Mouse (Mus musculus): ENCODE results near the gene Ell2. TPM values are rescaled to one million over a fixed set of nuclear protein-coding genes. Genes with fewer than 3 reads are reported as not detected.

Gene Ell2
- polyA plus RNA-seq, 2 experiments: 7.7 to 9.4 TPM

DNA sequence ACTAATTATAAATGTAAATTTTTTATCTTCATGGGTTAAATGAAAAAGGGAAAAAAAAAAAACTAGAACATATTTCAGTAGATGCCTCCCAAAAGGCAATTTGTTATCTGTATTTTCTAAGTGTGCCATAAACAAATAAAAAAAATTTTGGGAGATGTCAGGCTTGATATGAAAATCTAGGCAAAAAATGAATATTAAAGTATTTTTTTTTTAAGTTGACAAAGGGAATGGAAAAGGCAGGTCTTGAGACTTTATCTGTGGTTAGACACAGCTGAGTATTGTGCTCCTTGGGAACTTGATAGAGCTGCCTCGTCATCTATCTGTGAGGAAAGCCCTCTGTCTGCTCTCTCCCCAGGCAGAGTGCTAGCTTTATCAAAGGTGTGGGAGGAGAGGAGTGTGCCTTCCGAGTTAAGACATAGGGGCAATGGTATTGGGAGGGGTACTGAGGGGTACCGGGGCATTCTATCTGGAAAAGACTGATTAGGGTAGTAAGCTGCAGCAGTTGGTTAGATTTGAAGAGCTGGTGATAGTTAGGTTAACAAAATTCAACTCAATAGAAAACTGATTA, 27.1 kb downstream of the Ell2 start:
- Histone ChIP-seq H3K4me3 (replicated peaks; ENCODE audit: low read length) (no peak overlapping the region), H3K4me1 (ENCODE audit: control insufficient read depth, insufficient read depth, low read length) (no peaks in the 10 kb centered on the region), H3K9ac (ENCODE audit: low read depth, low read length, severe bottlenecking) (no peak overlapping the region), H3K36me3 (ENCODE audit: control insufficient read depth, insufficient read depth, low read length) (no peaks in the 10 kb centered on the region), H3K27me3 (ENCODE audit: control insufficient read depth, insufficient read depth, low read length) (no peaks in the 10 kb centered on the region), H3K27ac (replicated peaks; ENCODE audit: low read depth, low read length) (no peak overlapping the region), H3K9me3 (ENCODE audit: control insufficient read depth, low read length) (no peaks in the 10 kb centered on the region), H3K4me2 (replicated peaks; ENCODE audit: low read depth, low read length, severe bottlenecking) (no peak overlapping the region)
- DNase-seq (ENCODE audit: low spot score): no peak
- no peak for ATAC-seq (ENCODE audit: low FRiP score, low read depth)
- WGBS: 76% methylated on average over 3 of the region's 3 CpGs
- TF ChIP-seq POLR2A (IDR thresholded peaks at IDR 0.05; ENCODE audit: borderline replicate concordance, extremely low read depth, insufficient read depth, insufficient read length): no peak

DNA sequence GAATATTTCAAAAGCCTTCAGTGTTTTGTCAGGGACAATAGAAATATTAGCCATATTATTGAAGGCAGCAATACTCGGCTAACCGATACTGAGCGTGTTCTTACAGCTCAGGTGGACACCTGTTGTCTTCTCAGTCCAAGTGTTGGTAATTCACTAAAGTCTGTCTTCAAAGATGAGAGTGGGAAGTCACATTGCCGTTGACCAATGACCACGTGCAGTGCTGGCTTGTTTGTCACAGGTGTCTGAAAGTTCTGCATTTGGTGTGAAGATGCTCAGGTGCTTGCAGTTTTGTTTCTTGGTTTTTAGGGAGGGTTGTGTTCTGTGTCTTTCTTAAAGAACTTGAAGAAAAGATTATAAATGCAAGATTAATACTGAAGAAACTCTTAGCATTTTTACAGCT, 27.7 kb downstream of the Ell2 start:
- H3K9ac ChIP-seq (ENCODE audit: low read depth, low read length, severe bottlenecking): no peak overlapping the region
- H3K4me2 ChIP-seq (replicated peaks; ENCODE audit: low read depth, low read length, severe bottlenecking): no peak overlapping the region
- no peak overlapping the region for H3K27ac ChIP-seq (replicated peaks; ENCODE audit: low read depth, low read length)
- DNase-seq (ENCODE audit: low spot score): no peak
- no peaks in the 10 kb centered on the region for H3K9me3 ChIP-seq (ENCODE audit: control insufficient read depth, low read length)
- no peaks in the 10 kb centered on the region for H3K4me1 ChIP-seq (ENCODE audit: control insufficient read depth, insufficient read depth, low read length)
- H3K27me3 ChIP-seq (ENCODE audit: control insufficient read depth, insufficient read depth, low read length): no peaks in the 10 kb centered on the region
- no peak overlapping the region for H3K4me3 ChIP-seq (replicated peaks; ENCODE audit: low read length)
- no peak for TF ChIP-seq POLR2A (IDR thresholded peaks at IDR 0.05; ENCODE audit: borderline replicate concordance, extremely low read depth, insufficient read depth, insufficient read length)
- no peak for ATAC-seq (ENCODE audit: low FRiP score, low read depth)
- H3K36me3 ChIP-seq (ENCODE audit: control insufficient read depth, insufficient read depth, low read length): no peaks in the 10 kb centered on the region
- 88% methylated on average over 5 of the region's 5 CpGs for WGBS

DNA sequence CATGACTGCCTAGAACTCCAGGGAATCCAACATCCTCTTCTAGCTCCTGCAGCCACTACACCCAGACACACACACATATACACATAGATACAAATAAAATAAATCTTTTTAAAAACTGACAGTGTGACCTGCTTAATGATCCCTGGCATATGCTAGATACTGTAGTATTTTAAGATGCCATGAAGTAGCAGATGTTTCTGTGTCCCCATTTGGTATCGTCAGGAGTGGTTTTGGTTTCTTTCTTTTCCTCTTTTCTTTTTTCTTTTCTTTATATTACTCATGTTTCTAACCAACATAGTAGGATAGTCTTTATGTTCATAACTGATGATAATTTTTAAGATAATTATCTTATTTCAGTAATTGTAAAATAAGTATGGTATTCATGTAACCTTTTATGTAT, 29.0 kb downstream of the Ell2 start:
- H3K27me3 ChIP-seq (ENCODE audit: control insufficient read depth, insufficient read depth, low read length): no peaks in the 10 kb centered on the region
- WGBS: 100% methylated on average over 1 of the region's 1 CpGs
- no peaks in the 10 kb centered on the region for H3K36me3 ChIP-seq (ENCODE audit: control insufficient read depth, insufficient read depth, low read length)
- no peak for TF ChIP-seq POLR2A (IDR thresholded peaks at IDR 0.05; ENCODE audit: borderline replicate concordance, extremely low read depth, insufficient read depth, insufficient read length)
- ATAC-seq (ENCODE audit: low FRiP score, low read depth): no peak
- no peak overlapping the region for H3K4me3 ChIP-seq (replicated peaks; ENCODE audit: low read length)
- no peaks in the 10 kb centered on the region for H3K9me3 ChIP-seq (ENCODE audit: control insufficient read depth, low read length)
- no peak for DNase-seq (ENCODE audit: low spot score)
- no peak overlapping the region for H3K27ac ChIP-seq (replicated peaks; ENCODE audit: low read depth, low read length)
- no peak overlapping the region for H3K9ac ChIP-seq (ENCODE audit: low read depth, low read length, severe bottlenecking)
- no peak overlapping the region for H3K4me2 ChIP-seq (replicated peaks; ENCODE audit: low read depth, low read length, severe bottlenecking)
- no peaks in the 10 kb centered on the region for H3K4me1 ChIP-seq (ENCODE audit: control insufficient read depth, insufficient read depth, low read length)

DNA sequence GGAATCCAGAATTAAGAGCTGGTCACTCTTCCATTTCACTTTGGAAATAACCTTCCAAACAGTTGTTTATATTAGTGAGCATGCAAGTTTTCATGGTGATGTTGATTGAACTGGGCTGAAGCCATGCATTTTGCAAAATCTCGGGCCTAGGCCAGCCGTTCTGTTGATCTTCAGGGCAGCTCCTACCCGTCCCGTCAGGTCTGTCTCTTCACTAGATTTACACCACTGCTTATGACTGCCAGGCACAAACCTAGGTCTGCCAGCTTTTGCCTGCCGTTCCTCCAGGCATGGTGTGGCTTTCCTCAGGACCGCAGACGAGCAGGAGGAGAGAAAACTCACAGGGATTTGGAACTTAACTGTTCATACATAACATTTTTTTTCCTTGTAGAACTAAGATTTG, 31.4 kb downstream of the Ell2 start:
- no peak overlapping the region for H3K9ac ChIP-seq (ENCODE audit: low read depth, low read length, severe bottlenecking)
- H3K27ac ChIP-seq (replicated peaks; ENCODE audit: low read depth, low read length): no peak overlapping the region
- no peaks in the 10 kb centered on the region for H3K27me3 ChIP-seq (ENCODE audit: control insufficient read depth, insufficient read depth, low read length)
- H3K4me1 ChIP-seq (ENCODE audit: control insufficient read depth, insufficient read depth, low read length): no peaks in the 10 kb centered on the region; the same call in 1 of the 2 replicates
- no peak for DNase-seq (ENCODE audit: low spot score)
- H3K4me2 ChIP-seq (replicated peaks; ENCODE audit: low read depth, low read length, severe bottlenecking): no peak overlapping the region
- no peak for ATAC-seq (ENCODE audit: low FRiP score, low read depth)
- TF ChIP-seq POLR2A (IDR thresholded peaks at IDR 0.05; ENCODE audit: borderline replicate concordance, extremely low read depth, insufficient read depth, insufficient read length): no peak
- 53% methylated on average over 7 of the region's 7 CpGs for WGBS
- no peak overlapping the region for H3K4me3 ChIP-seq (replicated peaks; ENCODE audit: low read length)
- H3K36me3 ChIP-seq (ENCODE audit: control insufficient read depth, insufficient read depth, low read length): no peaks in the 10 kb centered on the region
- H3K9me3 ChIP-seq (ENCODE audit: control insufficient read depth, low read length): no peaks in the 10 kb centered on the region

DNA sequence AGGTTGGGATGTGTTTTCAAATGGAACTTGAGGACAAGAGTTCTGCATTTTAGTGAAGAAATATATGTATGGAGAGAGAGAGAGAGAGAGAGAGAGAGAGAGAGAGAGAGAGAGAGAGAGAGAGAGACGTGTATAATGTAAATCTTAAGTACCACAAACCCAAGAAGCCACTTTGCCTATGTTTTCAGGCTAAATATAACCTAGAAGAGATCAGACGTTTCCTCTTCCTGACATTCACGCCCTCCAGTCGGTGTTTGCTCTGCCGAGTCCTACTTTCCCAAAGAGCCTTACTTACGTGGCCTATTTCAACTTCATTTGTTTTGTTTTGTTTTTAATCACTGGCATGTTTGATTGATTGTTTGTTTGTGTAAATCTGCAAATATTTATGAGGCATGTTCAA, 32.0 kb downstream of the Ell2 start:
- Histone ChIP-seq H3K27ac (replicated peaks; ENCODE audit: low read depth, low read length) (no peak overlapping the region), H3K27me3 (ENCODE audit: control insufficient read depth, insufficient read depth, low read length) (no peaks in the 10 kb centered on the region), H3K36me3 (ENCODE audit: control insufficient read depth, insufficient read depth, low read length) (no peaks in the 10 kb centered on the region), H3K4me1 (ENCODE audit: control insufficient read depth, insufficient read depth, low read length) (no peaks in the 10 kb centered on the region; the same call in 1 of the 2 replicates), H3K9me3 (ENCODE audit: control insufficient read depth, low read length) (no peaks in the 10 kb centered on the region), H3K4me2 (replicated peaks; ENCODE audit: low read depth, low read length, severe bottlenecking) (no peak overlapping the region), H3K9ac (ENCODE audit: low read depth, low read length, severe bottlenecking) (no peak overlapping the region), H3K4me3 (replicated peaks; ENCODE audit: low read length) (no peak overlapping the region)
- ATAC-seq (ENCODE audit: low FRiP score, low read depth): no peak
- DNase-seq (ENCODE audit: low spot score): no peak
- no peak for TF ChIP-seq POLR2A (IDR thresholded peaks at IDR 0.05; ENCODE audit: borderline replicate concordance, extremely low read depth, insufficient read depth, insufficient read length)
- WGBS: 50% methylated on average over 6 of the region's 6 CpGs

DNA sequence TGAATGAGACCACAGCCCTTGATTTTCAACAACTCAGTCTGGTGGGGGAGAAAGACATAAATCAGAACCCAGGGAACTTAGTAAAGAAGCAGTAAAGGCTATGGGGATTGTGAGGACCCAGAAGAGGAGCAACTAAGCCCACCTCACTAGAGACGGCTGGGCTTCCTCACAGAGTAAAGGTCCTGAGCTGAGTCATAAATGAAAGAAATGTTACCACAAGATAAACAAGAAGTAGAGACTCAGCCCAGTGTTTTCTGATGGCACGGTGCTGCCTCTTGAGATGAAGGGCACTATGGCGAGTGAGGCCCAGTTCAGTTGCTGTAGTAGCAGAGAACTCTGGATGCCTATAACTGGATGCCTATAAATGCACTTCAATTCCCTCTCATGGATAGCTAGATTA, 32.4 kb downstream of the Ell2 start:
- Histone ChIP-seq H3K27me3 (ENCODE audit: control insufficient read depth, insufficient read depth, low read length) (no peaks in the 10 kb centered on the region), H3K27ac (replicated peaks; ENCODE audit: low read depth, low read length) (no peak overlapping the region), H3K4me3 (replicated peaks; ENCODE audit: low read length) (no peak overlapping the region), H3K9ac (ENCODE audit: low read depth, low read length, severe bottlenecking) (no peak overlapping the region), H3K4me1 (ENCODE audit: control insufficient read depth, insufficient read depth, low read length) (no peaks in the 10 kb centered on the region; the same call in 1 of the 2 replicates), H3K4me2 (replicated peaks; ENCODE audit: low read depth, low read length, severe bottlenecking) (no peak overlapping the region), H3K36me3 (ENCODE audit: control insufficient read depth, insufficient read depth, low read length) (no peaks in the 10 kb centered on the region), H3K9me3 (ENCODE audit: control insufficient read depth, low read length) (no peaks in the 10 kb centered on the region)
- DNase-seq (ENCODE audit: low spot score) (no peak), ATAC-seq (ENCODE audit: low FRiP score, low read depth) (no peak)
- WGBS: 67% methylated on average over 3 of the region's 3 CpGs
- no peak for TF ChIP-seq POLR2A (IDR thresholded peaks at IDR 0.05; ENCODE audit: borderline replicate concordance, extremely low read depth, insufficient read depth, insufficient read length)
